Mouse (Mus musculus) erythroid progenitor cell, adult 5-6 weeks (primary cell): Measurements from ENCODE around the gene Defa20. TPM values are rescaled to one million over a fixed set of nuclear protein-coding genes. Genes with fewer than 3 reads are reported as not detected.
"Not testable (repeated sequence)": the region's sequence is repeated elsewhere in the genome, so short reads cannot be mapped to it uniquely, and the experiment has no call there.

Experiments used
- ATAC-seq: replicated peaks from 2 replicates; pipeline ENCODE4 v1.8.0; 2016; ENCODE audit warnings: moderate number of reproducible peaks, mild to moderate bottlenecking, moderate TSS enrichment, inconsistent platforms; ENCODE audit not compliant: poor library complexity, low FRiP score, severe bottlenecking
- total RNA-seq, 2 experiments: library from RNA; stranded (forward) in 1 of 2; stranded (reverse) in 1 of 2; fragments of 150-400 nt in 1 of 2; fragments of 186-747, 209-891 nt in 1 of 2; gene quantifications; 2 replicates each; pipeline versions ENCODE4 v1.2.3 to v1.2.4; 2015 to 2017; ENCODE audit warnings: low replicate concordance in 2 of 2

The Defa20 gene
- total RNA-seq (2015; ENCODE audit: low replicate concordance): not detected in 2 replicates
- not detected in 2 replicates for total RNA-seq (2017; ENCODE audit: low replicate concordance)

GRCm38 (mm10) chr8:21508958-21509357 is at the start of gene Defa20:
TSS of gene Defa20 (plus strand) at chr8:21509258.
- ATAC-seq: not testable (repeated sequence)

- not testable (repeated sequence) for ATAC-seq
These were observed 19.7 kb downstream of the Defa20 start, which contains the start of gene Defa32 for GRCm38 (mm10) chr8:21528732-21529131. TSS of gene Defa32 (plus strand) at chr8:21529032.

Other genes with a start within 250 kb of the Defa20 start
- not detected in 2 replicates for gene Defa27, start 193.7 kb upstream of the Defa20 start, total RNA-seq (2015; ENCODE audit: low replicate concordance)
- not detected in 2 replicates for gene Defa27, start 193.7 kb upstream of the Defa20 start, total RNA-seq (2017; ENCODE audit: low replicate concordance)
- gene Defa29, start 182.2 kb upstream of the Defa20 start, total RNA-seq (2015; ENCODE audit: low replicate concordance): not detected in 2 replicates
- gene Defa29, start 182.2 kb upstream of the Defa20 start, total RNA-seq (2017; ENCODE audit: low replicate concordance): not detected in 2 replicates
- gene Defa2, start 130.7 kb upstream of the Defa20 start, total RNA-seq (2015; ENCODE audit: low replicate concordance): not detected in 2 replicates
- gene Defa2, start 130.7 kb upstream of the Defa20 start, total RNA-seq (2017; ENCODE audit: low replicate concordance): not detected in 2 replicates
- gene Defa33, start 117.4 kb upstream of the Defa20 start, total RNA-seq (2015; ENCODE audit: low replicate concordance): not detected in 2 replicates
- not detected in 2 replicates for gene Defa33, start 117.4 kb upstream of the Defa20 start, total RNA-seq (2017; ENCODE audit: low replicate concordance)
- not detected in 2 replicates for gene Defa36, start 81.8 kb upstream of the Defa20 start, total RNA-seq (2015; ENCODE audit: low replicate concordance)
- not detected in 2 replicates for gene Defa36, start 81.8 kb upstream of the Defa20 start, total RNA-seq (2017; ENCODE audit: low replicate concordance)
- not detected in 2 replicates for gene Gm7849, start 52.7 kb upstream of the Defa20 start, total RNA-seq (2015; ENCODE audit: low replicate concordance)
- gene Gm7849, start 52.7 kb upstream of the Defa20 start, total RNA-seq (2017; ENCODE audit: low replicate concordance): not detected in 2 replicates
- gene Defa32, start 19.8 kb downstream of the Defa20 start, total RNA-seq (2015; ENCODE audit: low replicate concordance): not detected in 2 replicates
- not detected in 2 replicates for gene Defa32, start 19.8 kb downstream of the Defa20 start, total RNA-seq (2017; ENCODE audit: low replicate concordance)
- gene Defa37, start 56.1 kb downstream of the Defa20 start, total RNA-seq (2015; ENCODE audit: low replicate concordance): not detected in 2 replicates
- gene Defa37, start 56.1 kb downstream of the Defa20 start, total RNA-seq (2017; ENCODE audit: low replicate concordance): not detected in 2 replicates
- gene Defa28, start 73.7 kb downstream of the Defa20 start, total RNA-seq (2015; ENCODE audit: low replicate concordance): not detected in 2 replicates
- gene Defa28, start 73.7 kb downstream of the Defa20 start, total RNA-seq (2017; ENCODE audit: low replicate concordance): not detected in 2 replicates
- gene Gm7861, start 85.2 kb downstream of the Defa20 start, total RNA-seq (2015; ENCODE audit: low replicate concordance): not detected in 2 replicates
- not detected in 2 replicates for gene Gm7861, start 85.2 kb downstream of the Defa20 start, total RNA-seq (2017; ENCODE audit: low replicate concordance)
- gene Defa26, start 108.9 kb downstream of the Defa20 start, total RNA-seq (2015; ENCODE audit: low replicate concordance): not detected in 2 replicates
- gene Defa26, start 108.9 kb downstream of the Defa20 start, total RNA-seq (2017; ENCODE audit: low replicate concordance): not detected in 2 replicates
- not detected in 2 replicates for gene Defa17, start 146.5 kb downstream of the Defa20 start, total RNA-seq (2015; ENCODE audit: low replicate concordance)
- gene Defa17, start 146.5 kb downstream of the Defa20 start, total RNA-seq (2017; ENCODE audit: low replicate concordance): not detected in 2 replicates
- not detected in 2 replicates for gene Defa34, start 156.5 kb downstream of the Defa20 start, total RNA-seq (2015; ENCODE audit: low replicate concordance)
- gene Defa34, start 156.5 kb downstream of the Defa20 start, total RNA-seq (2017; ENCODE audit: low replicate concordance): not detected in 2 replicates
- not detected in 2 replicates for gene AY761184, start 194.4 kb downstream of the Defa20 start, total RNA-seq (2015; ENCODE audit: low replicate concordance)
- gene AY761184, start 194.4 kb downstream of the Defa20 start, total RNA-seq (2017; ENCODE audit: low replicate concordance): not detected in 2 replicates
- not detected in 2 replicates for gene Defa24, start 225.2 kb downstream of the Defa20 start, total RNA-seq (2015; ENCODE audit: low replicate concordance)
- gene Defa24, start 225.2 kb downstream of the Defa20 start, total RNA-seq (2017; ENCODE audit: low replicate concordance): not detected in 2 replicates